Mouse (Mus musculus) lung, embryonic 14.5 days (tissue): Measurements from ENCODE around the gene Zfp36. TPM values are rescaled to one million over a fixed set of nuclear protein-coding genes. Genes with fewer than 3 reads are reported as not detected.

Experiments
- ATAC-seq: fragments of 200-750 bp; cut with Nextera tagmentation; 2 replicates; pipeline ENCODE4 v1.8.0; 2017; ENCODE audit warnings: mild to moderate bottlenecking, moderate TSS enrichment, moderate library complexity; ENCODE audit not compliant: insufficient read depth
- DNase-seq: peaks from one replicate; pipeline ENCODE4 v3.0.0-alpha.2; 2015
- H3K27ac ChIP-seq: fragments of 300-500 bp; sonication (generic); 2 replicates; pipeline ENCODE4 v1.5.1; 2014; ENCODE audit warnings: low read depth, mild to moderate bottlenecking, moderate library complexity
- H3K27me3 ChIP-seq: fragments of 300-500 bp; sonication (generic); 2 replicates; pipeline ENCODE4 v1.6.1; 2014; ENCODE audit warnings: low read length, control low read depth; ENCODE audit not compliant: insufficient read depth
- H3K36me3 ChIP-seq: fragments of 300-500 bp; sonication (generic); 2 replicates; pipeline ENCODE4 v1.6.1; 2014; ENCODE audit warnings: control low read depth; ENCODE audit not compliant: insufficient read depth
- H3K4me1 ChIP-seq: fragments of 300-500 bp; sonication (generic); 2 replicates; pipeline ENCODE4 v1.6.1; 2014; ENCODE audit warnings: antibody characterized with exemption, control low read depth; ENCODE audit not compliant: insufficient read depth
- H3K4me2 ChIP-seq: fragments of 300-500 bp; sonication (generic); 2 replicates; pipeline ENCODE4 v1.6.1; 2014; ENCODE audit warnings: mild to moderate bottlenecking
- H3K4me3 ChIP-seq: fragments of 300-500 bp; sonication (generic); 2 replicates; pipeline ENCODE4 v1.5.1; 2014; ENCODE audit warnings: low read depth, low read length
- H3K9ac ChIP-seq: fragments of 300-500 bp; sonication (generic); 2 replicates; pipeline ENCODE4 v1.6.1; 2014
- H3K9me3 ChIP-seq: fragments of 300-500 bp; sonication (generic); 2 replicates; pipeline ENCODE4 v1.6.1; 2016; ENCODE audit warnings: low read depth, low read length, control low read depth
- CTCF ChIP-seq: IDR thresholded peaks from 2 replicates; pipeline ENCODE4 v1.5.1; 2016; ENCODE audit warnings: antibody characterized with exemption, low read depth
- WGBS: fragments of 180-500 bp; shearing (Covaris S2); extraction: QIAGEN DNeasy Blood & Tissue Kit; methylation state at CpG from one replicate; pipeline ENCODE4 v1.1.7; 2014; 5-methylcytosine and 5-hydroxymethylcytosine counted together
- polyA plus RNA-seq: library from polyadenylated mRNA; unstranded; fragments of >200 nt; fragmentation: Nextera tagmentation; extraction: Ambion mirVana; gene quantifications from 2 replicates; pipeline ENCODE4 v1.2.1, GENCODE M21; 2014

Gene Zfp36
- polyA plus RNA-seq, 1 experiment from 2014 or later, result 13.2 TPM

GRCm38 (mm10) chr7:28384162-28384561 lies 4.1 kb upstream of the Zfp36 start:
- H3K4me3 ChIP-seq, result no peak overlapping the region
- TF ChIP-seq CTCF, result no peak
- H3K27ac ChIP-seq, result 0 out of 2 replicates have a peak overlapping the region, but pooled peaks have one; percentile 100
- DNase-seq (no peak), ATAC-seq (no peak)
- WGBS, result 78% methylated on average over 6 of the region's 6 CpGs
- no peaks in the 10 kb centered on the region for H3K9me3 ChIP-seq
- peaks cover 28% of the 10 kb centered on the region for H3K4me1 ChIP-seq
- peaks cover 23% of the 10 kb centered on the region for H3K36me3 ChIP-seq
- H3K9ac ChIP-seq, result no peak overlapping the region
- H3K27me3 ChIP-seq, result no peaks in the 10 kb centered on the region
- H3K4me2 ChIP-seq, result no peak overlapping the region

- 59% methylated on average over 4 of the region's 4 CpGs for WGBS
- H3K27ac ChIP-seq, result peak overlapping the region; percentile 100; the same call in 1 of the 2 replicates
- ATAC-seq, result no peak
- TF ChIP-seq CTCF, result no peak
- H3K36me3 ChIP-seq, result peaks cover 17% of the 10 kb centered on the region
- no peak overlapping the region for H3K9ac ChIP-seq
- no peaks in the 10 kb centered on the region for H3K27me3 ChIP-seq
- H3K4me1 ChIP-seq, result peaks cover 28% of the 10 kb centered on the region
- no peaks in the 10 kb centered on the region for H3K9me3 ChIP-seq
- no peak overlapping the region for H3K4me3 ChIP-seq
- no peak for DNase-seq
- no peak overlapping the region for H3K4me2 ChIP-seq
Observed at GRCm38 (mm10) chr7:28383606-28384005, 3.6 kb upstream of the Zfp36 start.

GRCm38 (mm10) chr7:28382981-28383396 lies 2.9 kb upstream of the Zfp36 start:
- Histone ChIP-seq H3K36me3 (peaks cover 13% of the 10 kb centered on the region), H3K9ac (peak overlapping the region; percentile 26), H3K27me3 (no peaks in the 10 kb centered on the region), H3K4me3 (peak overlapping the region; percentile 35; the same call in 1 of the 2 replicates), H3K9me3 (no peaks in the 10 kb centered on the region), H3K27ac (peak overlapping the region; percentile 100), H3K4me1 (peaks cover 31% of the 10 kb centered on the region), H3K4me2 (peak overlapping the region; percentile 68)
- ATAC-seq, result no peak
- DNase-seq, result peak; percentile 37
- 43% methylated on average over 11 of the region's 11 CpGs for WGBS
- TF ChIP-seq CTCF, result no peak

GRCm38 (mm10) chr7:28382347-28382951 lies 2.4 kb upstream of the Zfp36 start:
- no peak for TF ChIP-seq CTCF
- H3K9ac ChIP-seq, result peak overlapping the region; percentile 60; the same call in 1 of the 2 replicates
- H3K27me3 ChIP-seq, result no peaks in the 10 kb centered on the region
- H3K36me3 ChIP-seq, result peaks cover 15% of the 10 kb centered on the region
- no peak for ATAC-seq
- 41% methylated on average over 10 of the region's 12 CpGs for WGBS
- peak; percentile 42 for DNase-seq
- H3K4me3 ChIP-seq, result peak overlapping the region; percentile 35
- peaks cover 36% of the 10 kb centered on the region for H3K4me1 ChIP-seq
- H3K27ac ChIP-seq, result peak overlapping the region; percentile 100
- H3K4me2 ChIP-seq, result peak overlapping the region; percentile 68
- no peaks in the 10 kb centered on the region for H3K9me3 ChIP-seq

GRCm38 (mm10) chr7:28381938-28382337 lies 1.9 kb upstream of the Zfp36 start:
- H3K27me3 ChIP-seq, result no peaks in the 10 kb centered on the region
- peak overlapping the region; percentile 100 for H3K27ac ChIP-seq
- DNase-seq (peak; percentile 94), ATAC-seq (peak; percentile 70)
- H3K4me1 ChIP-seq, result peaks cover 41% of the 10 kb centered on the region
- WGBS, result under 1% methylated on average over 18 of the region's 20 CpGs
- no peaks in the 10 kb centered on the region for H3K9me3 ChIP-seq
- peak overlapping the region; percentile 60 for H3K9ac ChIP-seq
- H3K4me2 ChIP-seq, result peak overlapping the region; percentile 68
- no peak for TF ChIP-seq CTCF
- H3K4me3 ChIP-seq, result peak overlapping the region; percentile 35
- H3K36me3 ChIP-seq, result peaks cover 18% of the 10 kb centered on the region

- H3K4me1 ChIP-seq, result peaks cover 41% of the 10 kb centered on the region
- H3K27ac ChIP-seq, result peak overlapping the region; percentile 100
- ATAC-seq, result peak; percentile 24
- no peak for TF ChIP-seq CTCF
- H3K4me2 ChIP-seq, result peak overlapping the region; percentile 68
- peak overlapping the region; percentile 60 for H3K9ac ChIP-seq
- peaks cover 17% of the 10 kb centered on the region for H3K36me3 ChIP-seq
- H3K9me3 ChIP-seq, result no peaks in the 10 kb centered on the region
- peak; percentile 83 for DNase-seq
- no peaks in the 10 kb centered on the region for H3K27me3 ChIP-seq
- H3K4me3 ChIP-seq, result peak overlapping the region; percentile 35
- 5% methylated on average over 30 of the region's 30 CpGs for WGBS
Observed at GRCm38 (mm10) chr7:28381017-28381790, 1.2 kb upstream of the Zfp36 start.
